Mouse (Mus musculus) midbrain, postnatal 0 days (tissue): Measurements from ENCODE around the gene Apoc4. TPM values are rescaled to one million over a fixed set of nuclear protein-coding genes. Genes with fewer than 3 reads are reported as not detected.

Experiments used
- ATAC-seq: fragments of 200-750 bp; cut with Nextera tagmentation; 2 replicates; pipeline ENCODE4 v1.8.0; 2017; ENCODE audit warnings: moderate number of reproducible peaks, mild to moderate bottlenecking, moderate TSS enrichment, moderate library complexity; ENCODE audit not compliant: low FRiP score
- DNase-seq: peaks from one replicate; pipeline ENCODE4 v3.0.0-alpha.2; 2015; ENCODE audit warnings: low spot score
- H3K27ac ChIP-seq: fragments of 300-500 bp; sonication (generic); 2 replicates; pipeline ENCODE4 v1.5.1; 2014; ENCODE audit warnings: low read depth, mild to moderate bottlenecking, low read length, mixed read lengths
- H3K27me3 ChIP-seq: fragments of 300-500 bp; sonication (generic); 2 replicates; pipeline ENCODE4 v1.6.1; 2014; ENCODE audit warnings: low read length, control low read depth, mixed read lengths; ENCODE audit not compliant: insufficient read depth
- H3K36me3 ChIP-seq: fragments of 300-500 bp; sonication (generic); 2 replicates; pipeline ENCODE4 v1.6.1; 2014; ENCODE audit warnings: low read length, control low read depth, mixed read lengths; ENCODE audit not compliant: insufficient read depth
- H3K4me1 ChIP-seq: fragments of 300-500 bp; sonication (generic); 2 replicates; pipeline ENCODE4 v1.6.1; 2014; ENCODE audit warnings: mild to moderate bottlenecking, control low read depth, antibody characterized with exemption, low read length, mixed read lengths; ENCODE audit not compliant: insufficient read depth
- H3K4me2 ChIP-seq: fragments of 300-500 bp; sonication (generic); 2 replicates; pipeline ENCODE4 v1.6.1; 2014; ENCODE audit warnings: low read depth, mild to moderate bottlenecking, low read length, mixed read lengths; ENCODE audit not compliant: poor library complexity, severe bottlenecking
- H3K4me3 ChIP-seq: fragments of 300-500 bp; sonication (generic); 2 replicates; pipeline ENCODE4 v1.5.1; 2014; ENCODE audit warnings: low read depth, mild to moderate bottlenecking, low read length, moderate library complexity
- H3K9ac ChIP-seq: fragments of 300-500 bp; sonication (generic); replicated peaks from 2 replicates; pipeline ENCODE4 v1.6.1; 2014; ENCODE audit warnings: mild to moderate bottlenecking, low read length, moderate library complexity, mixed read lengths; ENCODE audit not compliant: poor library complexity, severe bottlenecking
- H3K9me3 ChIP-seq: fragments of 300-500 bp; sonication (generic); 2 replicates; pipeline ENCODE4 v1.6.1; 2016; ENCODE audit warnings: low read length, control low read depth
- CTCF ChIP-seq: IDR thresholded peaks from 2 replicates; pipeline ENCODE4 v1.5.1; 2016; ENCODE audit warnings: antibody characterized with exemption, mild to moderate bottlenecking
- WGBS: fragments of 180-500 bp; shearing (Covaris S2); extraction: QIAGEN DNeasy Blood & Tissue Kit; methylation state at CpG from one replicate; pipeline ENCODE4 v1.1.7; 2014; 5-methylcytosine and 5-hydroxymethylcytosine counted together
- polyA plus RNA-seq: library from polyadenylated mRNA; unstranded; fragments of >200 nt; fragmentation: Nextera tagmentation; extraction: Ambion mirVana; gene quantifications from 2 replicates; pipeline ENCODE4 v1.2.1, GENCODE M21; 2015
- total RNA-seq: library from RNA; depleted of rRNA; stranded (reverse); fragments of >200 nt; gene quantifications from 2 replicates; pipeline ENCODE4 v1.2.3, GENCODE M21; 2014; rRNA removed

Gene Apoc4
- total and polyA plus RNA-seq, 2 experiments from 2014 or later = not detected

DNA sequence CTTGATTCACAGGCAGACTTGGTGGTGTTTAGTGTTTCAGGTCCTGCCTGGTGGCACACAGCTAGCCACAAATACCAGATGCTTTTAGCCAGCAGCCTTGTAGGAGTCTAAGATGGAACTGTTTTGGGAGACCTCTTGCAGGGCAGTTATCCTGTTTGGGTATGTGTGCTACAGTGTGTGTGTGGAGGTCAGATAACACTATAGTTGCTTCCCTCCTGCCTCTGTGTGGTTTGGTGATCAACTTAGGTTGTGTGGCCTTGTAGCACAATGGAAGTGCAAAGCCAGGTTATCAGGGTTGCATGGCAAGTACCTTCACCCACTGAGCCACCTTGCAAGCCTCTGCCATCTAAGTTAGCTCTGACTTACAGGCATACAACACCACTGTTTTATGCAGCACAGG lies 48.6 kb downstream of the Apoc4 start:
- Histone ChIP-seq H3K27ac (no peak overlapping the region), H3K9ac (no peak overlapping the region), H3K4me1 (no peaks in the 10 kb centered on the region), H3K4me2 (no peak overlapping the region), H3K27me3 (no peaks in the 10 kb centered on the region), H3K9me3 (no peaks in the 10 kb centered on the region), H3K4me3 (no peak overlapping the region), H3K36me3 (peaks cover 57% of the 10 kb centered on the region)
- no peak for ATAC-seq
- no peak for TF ChIP-seq CTCF
- no peak for DNase-seq

DNA sequence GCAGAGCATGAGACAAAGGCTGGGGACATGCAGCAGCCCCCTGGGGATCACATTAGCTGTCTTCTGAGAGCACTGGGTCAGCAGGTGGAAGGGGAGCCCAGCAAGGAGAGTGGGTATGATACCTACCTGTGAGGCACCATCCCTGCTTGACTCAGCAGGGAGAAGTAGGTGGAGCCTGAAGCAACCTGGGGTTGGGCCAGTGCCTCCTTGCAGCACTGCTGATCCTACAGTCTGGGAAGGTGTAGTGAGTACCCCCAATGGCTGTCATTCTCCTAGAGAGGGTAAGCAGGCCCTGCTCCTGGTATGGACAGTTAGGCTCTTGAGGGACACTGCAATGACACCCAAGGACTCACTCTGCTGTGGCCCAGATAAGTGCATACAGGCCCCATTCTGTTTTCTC lies 49.0 kb downstream of the Apoc4 start:
- no peak overlapping the region for H3K9ac ChIP-seq
- no peak overlapping the region for H3K4me3 ChIP-seq
- H3K27ac ChIP-seq = no peak overlapping the region
- DNase-seq (no peak), ATAC-seq (no peak)
- no peaks in the 10 kb centered on the region for H3K4me1 ChIP-seq
- TF ChIP-seq CTCF = no peak
- H3K27me3 ChIP-seq = no peaks in the 10 kb centered on the region
- H3K9me3 ChIP-seq = no peaks in the 10 kb centered on the region
- peaks cover 55% of the 10 kb centered on the region for H3K36me3 ChIP-seq
- no peak overlapping the region for H3K4me2 ChIP-seq

DNA sequence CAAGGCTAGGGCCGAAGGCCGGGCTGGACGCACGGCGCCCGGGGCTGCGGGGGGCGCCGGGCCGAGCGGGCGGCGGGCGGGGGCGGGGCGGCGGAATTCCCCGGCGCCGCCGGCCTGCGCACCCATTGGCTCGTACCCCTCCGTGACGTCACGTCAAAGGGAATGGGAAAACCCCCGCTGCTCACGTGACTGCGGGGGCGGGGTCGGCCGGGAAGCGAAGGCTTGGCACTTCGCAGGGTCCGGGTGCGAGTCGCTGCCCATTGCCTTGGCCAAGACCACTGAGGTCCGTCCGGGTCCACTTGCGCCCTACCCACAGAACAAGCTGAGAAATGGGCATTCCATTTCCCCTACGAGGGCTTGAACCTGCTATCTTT lies 51.9 kb downstream of the Apoc4 start, which contains the start of gene Relb:
Gene Relb (minus strand): TSS at position 78 of the 374 bp plus-strand sequence.
- Histone ChIP-seq H3K4me1 (no peaks in the 10 kb centered on the region), H3K27me3 (no peaks in the 10 kb centered on the region), H3K9ac (peak within 1 kb of the TSS; percentile 48), H3K36me3 (peaks cover 26% of the 10 kb centered on the region), H3K9me3 (no peaks in the 10 kb centered on the region), H3K4me3 (peak within 1 kb of the TSS; percentile 62), H3K27ac (no peak within 1 kb of the TSS; the same call in 1 of the 2 replicates), H3K4me2 (peak within 1 kb of the TSS; percentile 74)
- no peak for TF ChIP-seq CTCF
- ATAC-seq (peak; percentile 81), DNase-seq (peak; percentile 91)
- 0% methylated on average over 24 of the region's 41 CpGs for WGBS

DNA sequence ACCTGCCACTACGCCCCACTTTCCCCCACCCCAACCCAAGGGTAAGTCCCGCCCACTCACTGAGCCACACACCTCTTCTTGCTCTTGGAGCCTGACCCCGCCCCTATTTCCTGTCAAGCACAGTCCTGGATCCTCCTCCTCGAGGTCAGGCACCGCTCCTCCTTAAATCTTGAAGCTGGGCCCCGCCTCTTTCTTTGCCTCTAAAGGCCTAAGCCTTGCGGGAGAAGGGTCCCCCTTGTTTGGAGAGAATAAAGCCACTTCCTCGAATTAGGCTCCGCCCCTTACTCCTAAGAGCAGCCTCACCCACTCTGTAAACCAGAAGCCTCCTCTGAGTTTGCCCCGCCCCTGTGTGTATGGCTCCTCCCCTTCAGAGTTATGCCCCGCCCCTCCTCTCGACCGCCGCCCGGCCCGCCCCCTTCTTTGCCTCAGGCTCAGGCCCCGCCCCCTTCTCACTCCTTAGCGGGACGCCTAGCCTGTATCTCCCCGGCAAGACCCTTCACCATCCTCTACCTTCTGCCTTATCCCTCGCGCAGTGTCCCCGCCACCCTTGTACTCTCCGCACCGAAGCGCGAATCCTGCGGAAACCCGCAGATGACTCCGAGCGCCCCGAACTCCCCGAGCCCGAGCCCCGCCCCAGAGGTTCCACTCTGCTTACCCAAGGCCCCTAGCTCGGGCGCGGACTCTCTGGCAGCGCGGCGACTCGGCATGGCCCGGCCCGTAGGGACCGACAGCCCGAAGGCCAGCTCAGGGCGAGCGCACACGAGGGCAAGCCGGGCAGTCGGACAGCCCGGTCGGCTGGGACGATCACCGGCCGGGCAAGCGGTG lies 52.5 kb downstream of the Apoc4 start:
- WGBS = 1% methylated on average over 56 of the region's 57 CpGs
- Histone ChIP-seq H3K4me3 (peak overlapping the region; percentile 62), H3K9me3 (no peaks in the 10 kb centered on the region), H3K36me3 (peaks cover 20% of the 10 kb centered on the region), H3K4me2 (peak overlapping the region; percentile 74), H3K27ac (no peak overlapping the region; the same call in 1 of the 2 replicates), H3K9ac (peak overlapping the region; percentile 48), H3K4me1 (no peaks in the 10 kb centered on the region), H3K27me3 (no peaks in the 10 kb centered on the region)
- TF ChIP-seq CTCF = no peak
- peak; percentile 83 for ATAC-seq
- peak; percentile 83 for DNase-seq

DNA sequence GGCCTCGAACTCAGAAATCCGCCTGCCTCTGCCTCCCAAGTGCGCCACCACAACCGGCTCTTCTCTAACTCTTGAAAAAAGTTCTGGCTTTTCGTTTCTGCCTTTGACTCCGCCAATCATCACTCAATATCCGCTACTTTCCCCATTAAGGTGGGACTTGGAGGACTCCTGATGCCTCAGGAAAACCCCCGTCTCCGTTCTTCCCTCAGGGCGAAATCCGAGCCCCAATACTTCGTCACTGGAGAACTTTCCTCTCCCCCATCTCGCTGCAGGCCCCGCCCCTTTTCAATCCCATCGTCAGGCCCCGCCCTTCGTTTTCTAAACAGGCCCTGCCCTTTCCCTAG lies 53.1 kb downstream of the Apoc4 start:
- Histone ChIP-seq H3K27ac (no peak overlapping the region; the same call in 1 of the 2 replicates), H3K27me3 (no peaks in the 10 kb centered on the region), H3K36me3 (peaks cover 14% of the 10 kb centered on the region), H3K4me3 (peak overlapping the region; percentile 62), H3K4me2 (peak overlapping the region; percentile 74), H3K9ac (peak overlapping the region; percentile 36; the same call in 1 of the 2 replicates), H3K9me3 (no peaks in the 10 kb centered on the region), H3K4me1 (no peaks in the 10 kb centered on the region)
- ATAC-seq (no peak), DNase-seq (no peak)
- no peak for TF ChIP-seq CTCF
- WGBS = 15% methylated on average over 17 of the region's 17 CpGs

Other genes starting within 250 kb of the Apoc4 start
- gene Mark4, start 222.7 kb downstream of the Apoc4 start, total RNA-seq = 58.1 and 68.9 TPM in 2 replicates
- 16.2 and 17.0 TPM in 2 replicates for gene Mark4, start 222.7 kb downstream of the Apoc4 start, polyA plus RNA-seq
- gene Exoc3l2, start 218.1 kb downstream of the Apoc4 start, total RNA-seq = 0.28 and 0.49 TPM in 2 replicates
- gene Exoc3l2, start 218.1 kb downstream of the Apoc4 start, polyA plus RNA-seq = 1.5 and 1.6 TPM in 2 replicates
- gene Bloc1s3, start 173.1 kb downstream of the Apoc4 start, total RNA-seq = 17.8 and 21.4 TPM in 2 replicates
- gene Bloc1s3, start 173.1 kb downstream of the Apoc4 start, polyA plus RNA-seq = 3.9 and 4.2 TPM in 2 replicates
- gene Trappc6a, start 173.1 kb downstream of the Apoc4 start, total RNA-seq = 14.9 and 23.9 TPM in 2 replicates
- gene Trappc6a, start 173.1 kb downstream of the Apoc4 start, polyA plus RNA-seq = 32.2 and 32.6 TPM in 2 replicates
- 2.3 TPM in 2 replicates for gene Nkpd1, start 163.6 kb downstream of the Apoc4 start, total RNA-seq
- 1.6 and 1.8 TPM in 2 replicates for gene Nkpd1, start 163.6 kb downstream of the Apoc4 start, polyA plus RNA-seq
- gene Ppp1r37, start 118.4 kb downstream of the Apoc4 start, total RNA-seq = 114 and 127 TPM in 2 replicates
- 27.8 and 28.1 TPM in 2 replicates for gene Ppp1r37, start 118.4 kb downstream of the Apoc4 start, polyA plus RNA-seq
- gene Zfp296, start 104.2 kb downstream of the Apoc4 start, total RNA-seq = 0.33 and 1.2 TPM in 2 replicates
- gene Zfp296, start 104.2 kb downstream of the Apoc4 start, polyA plus RNA-seq = 0.11 TPM in 1 of 2 replicates, not detected in the other
- gene Gemin7, start 103.9 kb downstream of the Apoc4 start, total RNA-seq = 58.1 and 70.9 TPM in 2 replicates
- 158 and 181 TPM in 2 replicates for gene Gemin7, start 103.9 kb downstream of the Apoc4 start, polyA plus RNA-seq
- gene Clasrp, start 77.0 kb downstream of the Apoc4 start, total RNA-seq = 74.4 and 97.4 TPM in 2 replicates
- 70.3 and 74.7 TPM in 2 replicates for gene Clasrp, start 77.0 kb downstream of the Apoc4 start, polyA plus RNA-seq
- gene Relb, start 52.0 kb downstream of the Apoc4 start, total RNA-seq = 5.6 and 7.3 TPM in 2 replicates
- gene Relb, start 52.0 kb downstream of the Apoc4 start, polyA plus RNA-seq = 5.6 and 6.2 TPM in 2 replicates
- gene Clptm1, start 16.4 kb downstream of the Apoc4 start, total RNA-seq = 149 and 152 TPM in 2 replicates
- gene Clptm1, start 16.4 kb downstream of the Apoc4 start, polyA plus RNA-seq = 140 and 149 TPM in 2 replicates
- gene Apoc2, start 3.5 kb downstream of the Apoc4 start, total RNA-seq = 1.7 TPM in 1 of 2 replicates, not detected in the other
- 0.30 and 0.32 TPM in 2 replicates for gene Apoc2, start 3.5 kb downstream of the Apoc4 start, polyA plus RNA-seq
- gene Gm44805, start 56 bp downstream of the Apoc4 start, total RNA-seq = not detected in 2 replicates
- not detected in 2 replicates for gene Gm44805, start 56 bp downstream of the Apoc4 start, polyA plus RNA-seq
- gene Apoc1, start 11.2 kb upstream of the Apoc4 start, total RNA-seq = 3.6 and 5.1 TPM in 2 replicates
- 7.9 and 9.0 TPM in 2 replicates for gene Apoc1, start 11.2 kb upstream of the Apoc4 start, polyA plus RNA-seq
- 1,618 and 2,613 TPM in 2 replicates for gene Apoe, start 17.7 kb upstream of the Apoc4 start, total RNA-seq
- 2,139 and 2,488 TPM in 2 replicates for gene Apoe, start 17.7 kb upstream of the Apoc4 start, polyA plus RNA-seq
- 122 and 133 TPM in 2 replicates for gene Tomm40, start 34.0 kb upstream of the Apoc4 start, total RNA-seq
- 160 and 161 TPM in 2 replicates for gene Tomm40, start 34.0 kb upstream of the Apoc4 start, polyA plus RNA-seq
- gene Nectin2, start 69.0 kb upstream of the Apoc4 start, total RNA-seq = 62.6 and 75.3 TPM in 2 replicates
- 55.3 and 62.6 TPM in 2 replicates for gene Nectin2, start 69.0 kb upstream of the Apoc4 start, polyA plus RNA-seq
- gene Bcam, start 89.5 kb upstream of the Apoc4 start, total RNA-seq = 32.6 and 33.5 TPM in 2 replicates
- 18.7 and 22.0 TPM in 2 replicates for gene Bcam, start 89.5 kb upstream of the Apoc4 start, polyA plus RNA-seq
- gene Cblc, start 115.3 kb upstream of the Apoc4 start, total RNA-seq = 0.71 and 1.8 TPM in 2 replicates
- 0.70 and 1.2 TPM in 2 replicates for gene Cblc, start 115.3 kb upstream of the Apoc4 start, polyA plus RNA-seq
- gene Bcl3, start 141.3 kb upstream of the Apoc4 start, total RNA-seq = 0.55 and 0.66 TPM in 2 replicates
- gene Bcl3, start 141.3 kb upstream of the Apoc4 start, polyA plus RNA-seq = 0.93 and 1.3 TPM in 2 replicates
- 31.6 and 44.4 TPM in 2 replicates for gene Gm19345, start 170.5 kb upstream of the Apoc4 start, total RNA-seq
- 21.6 and 25.8 TPM in 2 replicates for gene Gm19345, start 170.5 kb upstream of the Apoc4 start, polyA plus RNA-seq
- not detected in 2 replicates for gene Ceacam16, start 179.8 kb upstream of the Apoc4 start, total RNA-seq
- 0.90 and 1.5 TPM in 2 replicates for gene Ceacam16, start 179.8 kb upstream of the Apoc4 start, polyA plus RNA-seq
- gene Ceacam19, start 206.5 kb upstream of the Apoc4 start, total RNA-seq = 0.38 TPM in 1 of 2 replicates, not detected in the other
- gene Ceacam19, start 206.5 kb upstream of the Apoc4 start, polyA plus RNA-seq = not detected in 2 replicates
- gene Pvr, start 239.7 kb upstream of the Apoc4 start, total RNA-seq = 11.0 and 14.7 TPM in 2 replicates
- 7.1 and 7.7 TPM in 2 replicates for gene Pvr, start 239.7 kb upstream of the Apoc4 start, polyA plus RNA-seq